Mouse (Mus musculus) intestine, embryonic 14.5 days (tissue): Measurements from ENCODE around the gene Nos2. TPM values are rescaled to one million over a fixed set of nuclear protein-coding genes. Genes with fewer than 3 reads are reported as not detected.
"Not testable (repeated sequence)": the region's sequence is repeated elsewhere in the genome, so short reads cannot be mapped to it uniquely, and the experiment has no call there.

Experiments used
- ATAC-seq: fragments of 200-750 bp; cut with Nextera tagmentation; replicated peaks from 2 replicates; pipeline ENCODE4 v1.8.0; 2017; ENCODE audit warnings: low read depth, moderate number of reproducible peaks, moderate TSS enrichment, moderate library complexity; ENCODE audit not compliant: low FRiP score, low TSS enrichment
- DNase-seq: peaks from one replicate; pipeline ENCODE4 v3.0.0-alpha.2; 2018; ENCODE audit warnings: low spot score
- H3K27ac ChIP-seq: fragments of 300-500 bp; sonication (generic); 2 replicates; pipeline ENCODE4 v1.5.1; 2014; ENCODE audit warnings: low read depth, mild to moderate bottlenecking, control low read depth
- H3K27me3 ChIP-seq: fragments of 300-500 bp; sonication (generic); replicated peaks from 2 replicates; pipeline ENCODE4 v1.6.1; 2014; ENCODE audit warnings: low read length, control low read depth; ENCODE audit not compliant: control insufficient read depth, insufficient read depth
- H3K36me3 ChIP-seq: fragments of 300-500 bp; sonication (generic); 2 replicates; pipeline ENCODE4 v1.6.1; 2014; ENCODE audit warnings: low read length, control low read depth; ENCODE audit not compliant: control insufficient read depth, insufficient read depth
- H3K4me1 ChIP-seq: fragments of 300-500 bp; sonication (generic); replicated peaks from 2 replicates; pipeline ENCODE4 v1.6.1; 2014; ENCODE audit warnings: low read length, control low read depth, mixed read lengths; ENCODE audit not compliant: control insufficient read depth, insufficient read depth
- H3K4me2 ChIP-seq: fragments of 300-500 bp; sonication (generic); 2 replicates; pipeline ENCODE4 v1.6.1; 2014; ENCODE audit warnings: low read length
- H3K4me3 ChIP-seq: fragments of 300-500 bp; sonication (generic); 2 replicates; pipeline ENCODE4 v1.5.1; 2014; ENCODE audit warnings: low read depth, low read length, control low read depth, mixed read lengths
- H3K9ac ChIP-seq: fragments of 300-500 bp; sonication (generic); 2 replicates; pipeline ENCODE4 v1.6.1; 2014; ENCODE audit warnings: mild to moderate bottlenecking, low read length
- H3K9me3 ChIP-seq: fragments of 300-500 bp; sonication (generic); 2 replicates; pipeline ENCODE4 v1.6.1; 2016; ENCODE audit warnings: low read length, control low read depth; ENCODE audit not compliant: control insufficient read depth
- WGBS: fragments of 180-500 bp; shearing (Covaris S2); extraction: QIAGEN DNeasy Blood & Tissue Kit; methylation state at CpG from one replicate; pipeline ENCODE4 v1.1.7; 2014; 5-methylcytosine and 5-hydroxymethylcytosine counted together
- polyA plus RNA-seq: library from polyadenylated mRNA; unstranded; fragments of >200 nt; fragmentation: Nextera tagmentation; extraction: Ambion mirVana; gene quantifications from 2 replicates; pipeline ENCODE4 v1.2.1, GENCODE M21; 2014

Gene Nos2
- polyA plus RNA-seq, 1 experiment from 2014 or later: 1.2 TPM

GRCm38 (mm10) chr11:78980083-78980634 lies 59.6 kb downstream of the Nos2 start:
- 73% methylated on average over 4 of the region's 4 CpGs for WGBS
- Histone ChIP-seq H3K9me3 (no peaks in the 10 kb centered on the region), H3K4me1 (0 out of 2 replicates have a peak, but pooled peaks cover 8% of the 10 kb centered on the region), H3K27ac (no peak overlapping the region), H3K4me2 (no peak overlapping the region), H3K36me3 (no peaks in the 10 kb centered on the region), H3K27me3 (no peaks in the 10 kb centered on the region), H3K4me3 (no peak overlapping the region), H3K9ac (no peak overlapping the region)
- ATAC-seq: no peak
- DNase-seq: no peak

GRCm38 (mm10) chr11:78982042-78982441 lies 61.5 kb downstream of the Nos2 start:
- 65% methylated on average over 2 of the region's 2 CpGs for WGBS
- H3K9me3 ChIP-seq: no peaks in the 10 kb centered on the region
- H3K4me1 ChIP-seq: 0 out of 2 replicates have a peak, but pooled peaks cover 8% of the 10 kb centered on the region
- no peak for DNase-seq
- H3K27me3 ChIP-seq: no peaks in the 10 kb centered on the region
- H3K36me3 ChIP-seq: no peaks in the 10 kb centered on the region
- peak overlapping the region; percentile 29; the same call in 1 of the 2 replicates for H3K27ac ChIP-seq
- no peak overlapping the region for H3K9ac ChIP-seq
- peak; percentile 91 for ATAC-seq
- no peak overlapping the region for H3K4me2 ChIP-seq
- no peak overlapping the region for H3K4me3 ChIP-seq

- H3K4me3 ChIP-seq: no peak overlapping the region
- H3K4me1 ChIP-seq: 0 out of 2 replicates have a peak, but pooled peaks cover 8% of the 10 kb centered on the region
- no peaks in the 10 kb centered on the region for H3K36me3 ChIP-seq
- DNase-seq: no peak
- no peak overlapping the region for H3K4me2 ChIP-seq
- whole genome bisulfite sequencing: 70% methylated on average over 12 of the region's 12 CpGs
- no peaks in the 10 kb centered on the region for H3K9me3 ChIP-seq
- no peaks in the 10 kb centered on the region for H3K27me3 ChIP-seq
- no peak for ATAC-seq
- H3K27ac ChIP-seq: 0 out of 2 replicates have a peak overlapping the region, but pooled peaks have one; percentile 11
- H3K9ac ChIP-seq: no peak overlapping the region
These were observed 62.1 kb downstream of the Nos2 start for GRCm38 (mm10) chr11:78982513-78983291.

GRCm38 (mm10) chr11:78983539-78983938 lies 63.0 kb downstream of the Nos2 start:
- no peak overlapping the region for H3K27ac ChIP-seq
- WGBS: 82% methylated on average over 7 of the region's 7 CpGs
- H3K4me3 ChIP-seq: no peak overlapping the region
- H3K9me3 ChIP-seq: no peaks in the 10 kb centered on the region
- DNase-seq: no peak
- H3K27me3 ChIP-seq: no peaks in the 10 kb centered on the region
- no peaks in the 10 kb centered on the region for H3K36me3 ChIP-seq
- ATAC-seq: no peak
- H3K9ac ChIP-seq: no peak overlapping the region
- peak overlapping the region; percentile 36 for H3K4me2 ChIP-seq
- 0 out of 2 replicates have a peak, but pooled peaks cover 8% of the 10 kb centered on the region for H3K4me1 ChIP-seq

- H3K4me2 ChIP-seq: peak within 1 kb of the TSS; percentile 36
- H3K27me3 ChIP-seq: no peaks in the 10 kb centered on the region
- 59% methylated on average over 10 of the region's 10 CpGs for WGBS
- ATAC-seq (no peak), DNase-seq (peak; percentile 61)
- peak within 1 kb of the TSS; percentile 21; the same call in 1 of the 2 replicates for H3K4me3 ChIP-seq
- 0 out of 2 replicates have a peak, but pooled peaks cover 8% of the 10 kb centered on the region for H3K4me1 ChIP-seq
- 0 out of 2 replicates have a peak within 1 kb of the TSS, but pooled peaks have one; percentile 7 for H3K27ac ChIP-seq
- H3K9ac ChIP-seq: 0 out of 2 replicates have a peak within 1 kb of the TSS, but pooled peaks have one; percentile 10
- no peaks in the 10 kb centered on the region for H3K36me3 ChIP-seq
- no peaks in the 10 kb centered on the region for H3K9me3 ChIP-seq
These were observed 64.0 kb downstream of the Nos2 start, which contains the start of gene Lgals9 for GRCm38 (mm10) chr11:78984483-78985177. Gene Lgals9 (minus strand): TSS chr11:78984946.

- no peaks in the 10 kb centered on the region for H3K36me3 ChIP-seq
- DNase-seq (no peak), ATAC-seq (no peak)
- H3K9me3 ChIP-seq: no peaks in the 10 kb centered on the region; the same call in 1 of the 2 replicates
- no peak overlapping the region for H3K9ac ChIP-seq
- H3K27me3 ChIP-seq: no peaks in the 10 kb centered on the region
- no peak overlapping the region for H3K27ac ChIP-seq
- H3K4me2 ChIP-seq: no peak overlapping the region
- H3K4me1 ChIP-seq: 0 out of 2 replicates have a peak, but pooled peaks cover 8% of the 10 kb centered on the region
- H3K4me3 ChIP-seq: no peak overlapping the region
These were observed 64.9 kb downstream of the Nos2 start for GRCm38 (mm10) chr11:78985505-78985904.

GRCm38 (mm10) chr11:78986311-78987002 lies 65.9 kb downstream of the Nos2 start:
- no peak overlapping the region for H3K9ac ChIP-seq
- no peak overlapping the region for H3K27ac ChIP-seq
- H3K4me1 ChIP-seq: 0 out of 2 replicates have a peak, but pooled peaks cover 8% of the 10 kb centered on the region
- WGBS: 88% methylated on average over 10 of the region's 10 CpGs
- ATAC-seq (no peak), DNase-seq (no peak)
- H3K27me3 ChIP-seq: no peaks in the 10 kb centered on the region
- no peaks in the 10 kb centered on the region for H3K36me3 ChIP-seq
- H3K9me3 ChIP-seq: no peaks in the 10 kb centered on the region; the same call in 1 of the 2 replicates
- no peak overlapping the region for H3K4me2 ChIP-seq
- no peak overlapping the region for H3K4me3 ChIP-seq

GRCm38 (mm10) chr11:78989206-78989605 lies 68.6 kb downstream of the Nos2 start:
- not testable (repeated sequence) for H3K9ac ChIP-seq, H3K9me3 ChIP-seq, H3K4me2 ChIP-seq, H3K36me3 ChIP-seq, H3K27ac ChIP-seq, H3K4me3 ChIP-seq, DNase-seq, ATAC-seq, H3K27me3 ChIP-seq, H3K4me1 ChIP-seq
- WGBS: 92% methylated on average over 11 of the region's 11 CpGs
